Mouse (Mus musculus) liver, adult 2 months (tissue): ENCODE measurements at regions not wholly inside any gene's neighbourhood (a gene's known extent, or its start where the extent isn't known, plus 50 kb on each side); places are given as distances from the start of the nearest gene placed in this dataset.

Source experiments
- DNase-seq: peaks from one replicate; pipeline ENCODE4 v3.0.0-alpha.2; 2011; ENCODE audit warnings: low read depth, low spot score; ENCODE audit errors: extremely low read depth
- H3K27ac ChIP-seq: fragments of 200-500 bp; replicated peaks from 2 replicates; pipeline ENCODE4 v1.5.1; 2012; ENCODE audit warnings: low read depth, mild to moderate bottlenecking, control low read depth, inconsistent platforms, low read length; ENCODE audit not compliant: insufficient read depth
- H3K27me3 ChIP-seq: fragments of 200-500 bp; 2 replicates; pipeline ENCODE4 v1.6.1; 2012; ENCODE audit warnings: mild to moderate bottlenecking, moderate library complexity, low read length, inconsistent platforms; ENCODE audit not compliant: control insufficient read depth, insufficient read depth
- H3K36me3 ChIP-seq: fragments of 200-500 bp; 2 replicates; pipeline ENCODE4 v1.6.1; 2012; ENCODE audit warnings: low read length, inconsistent platforms; ENCODE audit not compliant: control insufficient read depth, insufficient read depth
- H3K4me1 ChIP-seq: fragments of 200-500 bp; 2 replicates; pipeline ENCODE4 v1.6.1; 2011; ENCODE audit warnings: low read length; ENCODE audit not compliant: control insufficient read depth, insufficient read depth
- H3K4me3 ChIP-seq: fragments of 200-500 bp; 2 replicates; pipeline ENCODE4 v1.5.1; 2011; ENCODE audit warnings: low read depth, mild to moderate bottlenecking, control low read depth, low read length, moderate library complexity; ENCODE audit not compliant: insufficient read depth
- H3K79me2 ChIP-seq: fragments of 200-500 bp; 2 replicates; pipeline ENCODE4 v1.6.1; 2012; ENCODE audit warnings: inconsistent platforms, mild to moderate bottlenecking, low read length, moderate library complexity; ENCODE audit not compliant: control insufficient read depth, insufficient read depth
- H3K9ac ChIP-seq: fragments of 200-500 bp; 2 replicates; pipeline ENCODE4 v1.6.1; 2012; ENCODE audit warnings: low read depth, mild to moderate bottlenecking, control low read depth, inconsistent platforms, low read length
- CTCF ChIP-seq: fragments of 200-500 bp; IDR thresholded peaks from 2 replicates; pipeline ENCODE4 v1.5.1; 2011; ENCODE audit warnings: low read depth, low read length, control low read depth
- POLR2A ChIP-seq: fragments of 200-500 bp; IDR thresholded peaks from 2 replicates; pipeline ENCODE4 v1.6.1; 2011; ENCODE audit warnings: low read length, control low read depth; ENCODE audit not compliant: insufficient read depth; ENCODE audit errors: extremely low read depth
- WGBS: fragments of 180-500 bp; shearing (Covaris S2); methylation state at CpG from one replicate; pipeline ENCODE4 v1.1.7; 2018; 5-methylcytosine and 5-hydroxymethylcytosine counted together

DNA sequence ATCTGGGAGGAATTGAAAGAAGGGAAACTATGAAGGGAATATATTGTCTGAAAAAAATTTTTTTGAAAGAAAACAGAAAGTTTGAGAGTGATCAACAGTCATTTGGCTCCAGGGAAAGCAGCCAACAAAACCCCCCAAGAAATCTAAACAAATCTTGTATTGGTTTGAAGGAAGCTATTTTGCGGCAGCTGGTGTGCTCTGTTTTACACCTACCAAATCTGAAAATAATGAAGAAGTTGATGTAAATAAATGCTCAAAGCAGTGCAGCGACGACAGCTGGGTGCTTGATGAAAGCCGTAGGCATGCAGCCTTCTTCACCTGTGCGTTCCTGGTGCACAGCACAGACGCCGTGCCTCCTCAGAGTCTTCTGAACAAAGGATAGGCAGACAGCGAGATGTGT is 488.2 kb downstream of the Tmem132b start:
- no peak for TF ChIP-seq POLR2A
- TF ChIP-seq CTCF = no peak
- Histone ChIP-seq H3K4me3 (no peak overlapping the region), H3K4me1 (no peaks in the 10 kb centered on the region), H3K79me2 (no peaks in the 10 kb centered on the region), H3K27ac (no peak overlapping the region), H3K36me3 (no peaks in the 10 kb centered on the region), H3K27me3 (no peaks in the 10 kb centered on the region), H3K9ac (no peak overlapping the region)
- no peak for DNase-seq
- 88% methylated on average over 8 of the region's 8 CpGs for WGBS

GRCm38 (mm10) chr5:126023906-126024305 is 492.3 kb downstream of the Tmem132b start:
- Histone ChIP-seq H3K9ac (no peak overlapping the region), H3K79me2 (no peaks in the 10 kb centered on the region), H3K27ac (no peak overlapping the region), H3K27me3 (no peaks in the 10 kb centered on the region), H3K4me3 (no peak overlapping the region), H3K4me1 (no peaks in the 10 kb centered on the region), H3K36me3 (no peaks in the 10 kb centered on the region)
- DNase-seq = no peak
- WGBS = 27% methylated on average over 2 of the region's 2 CpGs
- TF ChIP-seq POLR2A (no peak), CTCF (no peak)

GRCm38 (mm10) chr5:126034846-126035245 is 503.3 kb downstream of the Tmem132b start:
- H3K4me1 ChIP-seq = no peaks in the 10 kb centered on the region
- no peaks in the 10 kb centered on the region for H3K36me3 ChIP-seq
- no peak overlapping the region for H3K27ac ChIP-seq
- no peak for DNase-seq
- no peaks in the 10 kb centered on the region for H3K79me2 ChIP-seq
- 67% methylated on average over 1 of the region's 1 CpGs for WGBS
- no peak overlapping the region for H3K4me3 ChIP-seq
- TF ChIP-seq POLR2A (no peak), CTCF (no peak)
- no peak overlapping the region for H3K9ac ChIP-seq
- no peaks in the 10 kb centered on the region for H3K27me3 ChIP-seq

DNA sequence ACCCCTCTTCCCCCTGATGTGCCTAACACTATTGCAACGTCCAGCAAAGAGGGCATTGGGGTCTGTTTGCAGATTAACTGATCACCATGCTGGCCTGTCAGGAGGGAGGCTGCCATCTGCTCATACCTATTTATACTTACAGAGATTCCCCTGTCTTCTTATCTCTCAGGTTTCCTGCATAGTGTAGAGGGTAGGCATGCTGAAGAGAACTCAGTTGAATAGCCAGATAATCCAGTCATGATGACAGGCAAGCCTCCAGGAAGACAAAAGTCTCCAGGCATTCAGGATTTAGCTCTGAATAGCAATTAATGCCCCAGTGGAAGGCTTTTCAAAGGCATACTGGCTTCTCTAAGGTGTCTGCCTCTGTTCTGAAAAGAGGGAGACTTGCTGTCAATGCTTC is 505.1 kb downstream of the Tmem132b start:
- H3K4me3 ChIP-seq = no peak overlapping the region
- H3K36me3 ChIP-seq = no peaks in the 10 kb centered on the region
- H3K79me2 ChIP-seq = no peaks in the 10 kb centered on the region
- DNase-seq = no peak
- no peaks in the 10 kb centered on the region for H3K27me3 ChIP-seq
- H3K4me1 ChIP-seq = no peaks in the 10 kb centered on the region
- 14% methylated on average over 1 of the region's 1 CpGs for whole genome bisulfite sequencing
- H3K9ac ChIP-seq = no peak overlapping the region
- H3K27ac ChIP-seq = no peak overlapping the region
- TF ChIP-seq CTCF = no peak
- TF ChIP-seq POLR2A = no peak

GRCm38 (mm10) chr5:126045761-126046160 is 514.2 kb downstream of the Tmem132b start:
- Histone ChIP-seq H3K27me3 (no peaks in the 10 kb centered on the region), H3K9ac (no peak overlapping the region), H3K79me2 (no peaks in the 10 kb centered on the region), H3K4me3 (no peak overlapping the region), H3K36me3 (no peaks in the 10 kb centered on the region), H3K4me1 (no peaks in the 10 kb centered on the region), H3K27ac (no peak overlapping the region)
- 75% methylated on average over 3 of the region's 3 CpGs for WGBS
- no peak for DNase-seq
- TF ChIP-seq POLR2A = no peak
- TF ChIP-seq CTCF = no peak

GRCm38 (mm10) chr5:126063644-126064043 is 532.1 kb downstream of the Tmem132b start:
- Histone ChIP-seq H3K36me3 (no peaks in the 10 kb centered on the region), H3K4me3 (no peak overlapping the region), H3K27me3 (no peaks in the 10 kb centered on the region), H3K9ac (no peak overlapping the region), H3K27ac (no peak overlapping the region), H3K4me1 (no peaks in the 10 kb centered on the region), H3K79me2 (no peaks in the 10 kb centered on the region)
- no peak for DNase-seq
- TF ChIP-seq POLR2A = no peak
- no peak for TF ChIP-seq CTCF
